Mouse (Mus musculus) heart, postnatal 0 days (tissue): ENCODE data around the gene Kmt2e.

Experiments
- CTCF ChIP-seq: IDR thresholded peaks from 2 replicates; pipeline ENCODE4 v1.5.1; 2016; ENCODE audit warnings: antibody characterized with exemption, control low read depth, low read depth
- EP300 ChIP-seq: IDR thresholded peaks from 2 replicates; pipeline ENCODE4 v1.6.1; 2016; ENCODE audit warnings: antibody characterized with exemption, low read depth

- TF ChIP-seq EP300 (no peak), CTCF (no peak)
Measured at GRCm38 (mm10) chr5:23489231-23489630, 55.0 kb downstream of the Kmt2e start.
